Comparison of ENCODE assay signal across 11 mouse cellular contexts in the genomic region with DNA sequence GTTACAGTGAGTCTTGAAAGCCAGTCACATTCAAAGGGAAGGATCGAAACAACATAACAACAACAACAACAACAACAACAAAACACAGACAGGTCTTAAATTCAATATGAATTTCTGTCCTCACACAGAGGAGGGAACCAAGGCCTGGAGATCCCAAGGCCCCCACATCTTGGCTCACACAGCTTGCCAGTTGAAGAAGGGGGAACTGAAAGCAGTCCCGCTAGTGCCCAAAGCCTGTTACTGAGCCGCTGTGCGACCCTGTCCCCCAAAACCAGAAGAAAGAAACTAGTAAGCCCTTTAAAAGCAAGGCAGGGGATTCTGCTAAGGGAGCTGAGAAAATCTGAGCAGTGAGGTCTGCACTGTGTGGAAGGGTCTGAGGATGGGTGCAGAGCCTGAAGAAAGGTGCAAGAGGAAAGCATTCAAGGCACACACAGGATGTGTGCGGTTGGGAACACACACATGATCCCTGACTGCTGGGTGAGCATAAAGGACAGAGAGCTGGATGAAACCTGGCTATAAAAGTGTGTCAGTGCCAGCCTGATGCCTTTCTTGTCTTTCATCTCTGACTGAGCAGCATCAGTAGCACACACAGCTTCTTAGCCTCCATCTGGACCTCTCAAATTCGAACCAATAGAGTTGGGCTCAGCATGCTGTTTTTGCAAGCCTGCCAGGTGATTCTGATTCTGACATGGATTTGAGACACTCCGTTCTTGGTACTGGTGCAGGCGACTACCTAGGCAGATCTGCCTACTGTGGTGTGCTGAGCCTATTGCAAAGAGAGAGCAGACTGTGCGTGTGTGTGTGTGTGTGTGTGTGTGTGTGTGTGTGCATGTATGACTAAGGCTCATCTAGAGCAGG. TPM values are rescaled to one million over a fixed set of nuclear protein-coding genes. Genes with fewer than 3 reads are reported as not detected.
DNase-seq lines count a peak whose midpoint lies in the region; ATAC-seq and TF ChIP-seq lines count a peak whose summit lies in the region.
"Had no signal": no experiment of that assay in that cellular context is flagged by ENCODE, and none has a peak within 500 bp of the region (broad histone marks: within the 10 kb centered on the region; RNA-seq: fewer than 3 reads in every experiment).

No protein-coding gene starts in this region.

- H3K36me3 ChIP-seq in stomach, postnatal 0 days (ENCODE audit: control insufficient read depth, insufficient read depth, low read length), result no peaks in the 10 kb centered on the region
- H3K36me3 ChIP-seq: neural tube, embryonic 13.5 days had no signal

- H3K9ac ChIP-seq in stomach, postnatal 0 days (ENCODE audit: low read length), result no peak overlapping the region
- H3K9ac ChIP-seq: neural tube, embryonic 13.5 days had no signal

- H3K4me1 ChIP-seq in stomach, postnatal 0 days (replicated peaks; ENCODE audit: control insufficient read depth, insufficient read depth), result no peaks in the 10 kb centered on the region
- H3K4me1 ChIP-seq: neural tube, embryonic 13.5 days had no signal

- no peaks in the 10 kb centered on the region for H3K9me3 ChIP-seq in stomach, postnatal 0 days (ENCODE audit: control insufficient read depth, low read length)
- H3K9me3 ChIP-seq: neural tube, embryonic 13.5 days had no signal

- no peak overlapping the region for H3K4me2 ChIP-seq in stomach, postnatal 0 days (replicated peaks; ENCODE audit: low read depth)
- H3K4me2 ChIP-seq: neural tube, embryonic 13.5 days had no signal

- no peak overlapping the region for H3K4me3 ChIP-seq in stomach, postnatal 0 days (ENCODE audit: low read depth, low read length)
- H3K4me3 ChIP-seq: neural tube, embryonic 13.5 days had no signal

- WGBS in stomach, postnatal 0 days, result 86% methylated on average over 9 of the region's 9 CpGs

- peak; percentile 75 for ATAC-seq in frontal cortex, adult (ENCODE audit: low TSS enrichment)
- peak; percentile 93 for ATAC-seq in granulocyte monocyte progenitor cell, adult 5-6 weeks (replicated peaks; ENCODE audit: poor library complexity, severe bottlenecking)
- no peak for ATAC-seq in stomach, postnatal 0 days (ENCODE audit: low FRiP score, low TSS enrichment)

- no peak for TF ChIP-seq CTCF in stomach, postnatal 0 days (IDR thresholded peaks at IDR 0.05; ENCODE audit: low read depth)

- H3K27ac ChIP-seq in stomach, postnatal 0 days (replicated peaks), result no peak overlapping the region
- H3K27ac ChIP-seq: neural tube, embryonic 13.5 days had no signal

- no peak for TF ChIP-seq EP300 in stomach, postnatal 0 days (optimal IDR thresholded peaks at IDR 0.05)

- no peak for DNase-seq in frontal cortex, postnatal 14 days (ENCODE audit: low spot score in 2 of 2)
- DNase-seq in right cerebral cortex, adult 18-20 months, result peak; percentile 21
- DNase-seq in right cerebral cortex, postnatal 4 days, result no peak
- no peak for DNase-seq in stomach, postnatal 0 days (ENCODE audit: low spot score)
- no peak for DNase-seq in liver
- no peak for DNase-seq in lung, postnatal 25 days (ENCODE audit: low spot score)
- DNase-seq: adrenal gland, postnatal 10 days; heart, postnatal 36 days had no signal

- no peaks in the 10 kb centered on the region for H3K27me3 ChIP-seq in stomach, postnatal 0 days (ENCODE audit: control insufficient read depth, insufficient read depth, low read length)
- H3K27me3 ChIP-seq: neural tube, embryonic 13.5 days had no signal

RNA-seq across cellular contexts. Expression of a gene that starts 50.3 kb away (rescaled TPM):
- not detected in 2 replicates for total RNA-seq in granulocyte monocyte progenitor cell, adult 5-6 weeks (2014; fragmentation: Nextera tagmentation)
- total RNA-seq in granulocyte monocyte progenitor cell, adult 5-6 weeks (2017), result not detected in 2 replicates
- polyA plus RNA-seq in stomach, postnatal 0 days (2015; fragmentation: Nextera tagmentation; extraction: Ambion mirVana), result 58.0 and 61.1 TPM in 2 replicates
